Mouse (Mus musculus) MEL (cell line): Measurements from ENCODE around the gene Steap3.

ENCODE experiments used
- CTCF ChIP-seq, 3 experiments: IDR thresholded peaks in 2 of 3; conservative IDR thresholded peaks in 1 of 3; 2 replicates each; pipeline ENCODE4 v1.5.1; 2011 to 2012; ENCODE audit warnings: low read length in 3 of 3, low read depth in 2 of 3, mild to moderate bottlenecking in 2 of 3, improper control_type of control experiment in 1 of 3, inconsistent platforms in 1 of 3, mixed read lengths in 1 of 3, moderate library complexity in 1 of 3; ENCODE audit not compliant: control insufficient read depth in 1 of 3, insufficient read depth in 1 of 3, poor library complexity in 1 of 3, severe bottlenecking in 1 of 3
- EP300 ChIP-seq, 2 experiments: IDR thresholded peaks; 2 replicates each; pipeline ENCODE4 v1.6.1; 2011; ENCODE audit warnings: improper control_type of control experiment in 2 of 2, low read length in 2 of 2, low read depth in 1 of 2, mild to moderate bottlenecking in 1 of 2
- GATA1 ChIP-seq: IDR thresholded peaks from 2 replicates; pipeline ENCODE4 v1.6.1; 2011; ENCODE audit warnings: low read depth, low read length, improper control_type of control experiment
- KAT2A ChIP-seq: conservative IDR thresholded peaks from 2 replicates; pipeline ENCODE4 v1.6.1; 2012; ENCODE audit warnings: low read depth, low read length, improper control_type of control experiment, inconsistent platforms
- MAFK ChIP-seq: IDR thresholded peaks from 2 replicates; pipeline ENCODE4 v1.6.1; 2011; ENCODE audit warnings: low read depth, mild to moderate bottlenecking, low read length, improper control_type of control experiment, borderline replicate concordance
- MYC ChIP-seq: IDR thresholded peaks from 2 replicates; pipeline ENCODE4 v1.6.1; 2011; ENCODE audit warnings: low read depth, mild to moderate bottlenecking, low read length, improper control_type of control experiment, moderate library complexity
- POLR2A ChIP-seq, 2 experiments: IDR thresholded peaks; 2 replicates each; pipeline ENCODE4 v1.6.1; 2011 to 2012; ENCODE audit warnings: low read length in 2 of 2, mild to moderate bottlenecking in 2 of 2, control low read depth in 1 of 2, improper control_type of control experiment in 1 of 2, low read depth in 1 of 2, moderate library complexity in 1 of 2; ENCODE audit not compliant: control insufficient read depth in 1 of 2, insufficient read depth in 1 of 2, poor library complexity in 1 of 2
- RAD21 ChIP-seq: IDR thresholded peaks from 2 replicates; pipeline ENCODE4 v1.6.1; 2011; ENCODE audit warnings: mild to moderate bottlenecking, low read depth, low read length, improper control_type of control experiment
- RCOR1 ChIP-seq: IDR thresholded peaks from 2 replicates; pipeline ENCODE4 v1.6.1; 2012; ENCODE audit warnings: low read depth, mild to moderate bottlenecking, inconsistent platforms, low read length, improper control_type of control experiment
- TCF12 ChIP-seq: IDR thresholded peaks from 2 replicates; pipeline ENCODE4 v1.6.1; 2014; ENCODE audit warnings: low read depth, mild to moderate bottlenecking, inconsistent platforms, low read length, improper control_type of control experiment, moderate library complexity
- USF1 ChIP-seq: IDR thresholded peaks from 2 replicates; pipeline ENCODE4 v1.6.1; 2014; ENCODE audit warnings: low read depth, mild to moderate bottlenecking, inconsistent platforms, low read length, improper control_type of control experiment, moderate library complexity
- ZC3H11A ChIP-seq: IDR thresholded peaks from 2 replicates; pipeline ENCODE4 v1.6.1; 2012; ENCODE audit warnings: low read depth, mild to moderate bottlenecking, inconsistent platforms, low read length, improper control_type of control experiment

DNA sequence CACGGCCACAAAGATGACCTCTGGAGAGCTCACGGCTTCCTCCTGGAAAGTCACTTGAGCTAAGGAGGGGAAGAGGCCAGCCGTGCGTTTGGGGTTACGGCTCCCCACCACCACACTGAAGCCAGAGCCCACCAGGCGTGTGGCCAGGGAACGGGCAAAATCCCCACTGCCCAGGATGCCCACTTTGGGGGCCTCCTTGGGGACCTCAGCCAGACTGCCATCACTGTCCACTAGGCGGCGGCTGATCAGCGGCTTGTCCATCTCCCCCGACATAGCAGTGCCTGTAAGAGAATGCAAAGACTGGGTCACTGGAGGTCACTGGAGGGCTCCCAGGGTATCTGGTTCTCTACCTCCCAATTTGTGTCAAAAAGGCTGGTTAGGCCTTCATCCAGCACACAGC is 28.5 kb downstream of the Steap3 start:
- TF ChIP-seq EP300 (IDR thresholded peaks at IDR 0.05; ENCODE audit: low read depth in 1 of 2, low read length in 2 of 2) (no peak), CTCF (IDR thresholded peaks at IDR 0.05 in 2 of 3, conservative IDR thresholded peaks at IDR 0.05 in 1 of 3; ENCODE audit: control insufficient read depth in 1 of 3, insufficient read depth in 1 of 3, low read depth in 2 of 3, low read length in 3 of 3, poor library complexity in 1 of 3, severe bottlenecking in 1 of 3) (no peak), POLR2A (IDR thresholded peaks at IDR 0.05; ENCODE audit: control insufficient read depth in 1 of 2, insufficient read depth in 1 of 2, low read depth in 1 of 2, low read length in 2 of 2, poor library complexity in 1 of 2) (no peak), KAT2A (no peak), RAD21 (no peak), USF1 (no peak), MAFK (no peak), GATA1 (no peak), MYC (no peak), TCF12 (no peak), ZC3H11A (no peak), RCOR1 (no peak)
